Mouse (Mus musculus) heart, embryonic 12.5 days (tissue): ENCODE measurements around the gene Sprr1a. TPM values are rescaled to one million over a fixed set of nuclear protein-coding genes. Genes with fewer than 3 reads are reported as not detected.
"Not testable (repeated sequence)": the region's sequence is repeated elsewhere in the genome, so short reads cannot be mapped to it uniquely, and the experiment has no call there.

ENCODE experiments used
- ATAC-seq: fragments of 200-750 bp; cut with Nextera tagmentation; 2 replicates; pipeline ENCODE4 v1.8.0; 2017; ENCODE audit warnings: moderate TSS enrichment, moderate library complexity; ENCODE audit not compliant: insufficient number of reproducible peaks, low FRiP score
- H3K27ac ChIP-seq: fragments of 300-500 bp; sonication (generic); 2 replicates; pipeline ENCODE4 v1.5.1; 2016; ENCODE audit warnings: mild to moderate bottlenecking, moderate library complexity; ENCODE audit not compliant: poor library complexity, severe bottlenecking
- H3K27me3 ChIP-seq: fragments of 300-500 bp; sonication (generic); replicated peaks from 2 replicates; pipeline ENCODE4 v1.6.1; 2016; ENCODE audit warnings: mild to moderate bottlenecking, moderate library complexity
- H3K36me3 ChIP-seq: fragments of 300-500 bp; sonication (generic); 2 replicates; pipeline ENCODE4 v1.6.1; 2016; ENCODE audit warnings: mild to moderate bottlenecking, moderate library complexity
- H3K4me1 ChIP-seq: fragments of 300-500 bp; sonication (generic); replicated peaks from 2 replicates; pipeline ENCODE4 v1.6.1; 2016; ENCODE audit warnings: mild to moderate bottlenecking
- H3K4me2 ChIP-seq: fragments of 300-500 bp; sonication (generic); 2 replicates; pipeline ENCODE4 v1.6.1; 2016; ENCODE audit warnings: mild to moderate bottlenecking, moderate library complexity
- H3K4me3 ChIP-seq: fragments of 300-500 bp; sonication (generic); 2 replicates; pipeline ENCODE4 v1.5.1; 2016; ENCODE audit warnings: mild to moderate bottlenecking
- H3K9ac ChIP-seq: fragments of 300-500 bp; sonication (generic); 2 replicates; pipeline ENCODE4 v1.6.1; 2016; ENCODE audit warnings: mild to moderate bottlenecking, moderate library complexity
- H3K9me3 ChIP-seq: fragments of 300-500 bp; sonication (generic); replicated peaks from 2 replicates; pipeline ENCODE4 v1.6.1; 2016; ENCODE audit warnings: mild to moderate bottlenecking, moderate library complexity
- WGBS: fragments of 180-500 bp; shearing (Covaris S2); methylation state at CpG from one replicate; pipeline ENCODE4 v1.1.7; 2016; 5-methylcytosine and 5-hydroxymethylcytosine counted together
- polyA plus RNA-seq: library from polyadenylated mRNA; unstranded; fragments of >200 nt; fragmentation: Nextera tagmentation; extraction: Ambion mirVana; gene quantifications from 2 replicates; pipeline ENCODE4 v1.2.1, GENCODE M21; 2016

Gene Sprr1a
- 0.24 and 0.37 TPM in 2 replicates for polyA plus RNA-seq

DNA sequence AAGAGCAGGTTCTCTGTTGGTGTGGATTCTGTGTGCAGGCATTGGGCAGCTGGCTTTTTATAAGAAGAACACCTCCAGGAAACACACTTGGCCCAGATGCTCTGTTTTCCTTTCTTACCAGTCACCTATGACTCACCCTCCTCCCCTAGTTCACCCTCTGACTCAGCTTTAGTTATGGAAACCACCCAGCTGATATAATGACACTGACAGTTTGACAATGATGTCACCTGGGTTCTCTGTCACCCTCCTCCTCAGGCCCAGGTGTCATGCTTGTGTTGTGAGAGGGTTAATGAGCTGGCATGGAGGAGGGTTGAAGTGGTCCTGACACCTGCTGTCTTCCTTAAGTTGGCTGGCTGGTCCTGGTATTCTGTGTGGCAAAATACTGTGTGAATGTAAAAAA lies at the start of gene Sprr1a:
Gene Sprr1a, minus strand, starts transcription at position 33 of the 400 bp plus-strand sequence.
- no peak within 1 kb of the TSS for H3K4me3 ChIP-seq
- H3K27me3 ChIP-seq: no peaks in the 10 kb centered on the region
- ATAC-seq: no peak

DNA sequence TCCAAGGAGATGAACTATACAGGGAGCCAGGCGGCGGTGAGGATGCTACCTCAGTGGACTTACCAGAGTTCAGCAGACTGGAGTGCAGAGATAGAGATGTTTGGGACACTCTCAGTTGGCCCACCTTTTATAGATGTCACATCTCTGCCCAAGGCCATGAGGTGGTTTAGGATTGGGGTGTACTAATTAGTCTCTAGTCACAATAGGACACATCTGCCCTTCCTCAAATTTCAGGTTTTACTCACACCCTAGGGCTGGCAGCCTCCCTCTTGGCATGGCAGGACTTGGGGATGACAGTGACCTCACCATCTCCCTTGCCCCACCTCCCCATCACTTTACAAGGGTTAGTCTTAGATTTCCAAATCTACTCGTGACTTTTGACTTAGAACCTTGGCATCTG lies 48.7 kb upstream of the Sprr1a start, which contains the start of gene 2310046K23Rik:
Gene 2310046K23Rik, minus strand, starts transcription at position 101 of the 400 bp plus-strand sequence.
- no peak within 1 kb of the TSS for H3K4me3 ChIP-seq
- no peaks in the 10 kb centered on the region for H3K4me1 ChIP-seq
- no peaks in the 10 kb centered on the region for H3K9me3 ChIP-seq
- no peak within 1 kb of the TSS for H3K9ac ChIP-seq
- H3K4me2 ChIP-seq: no peak within 1 kb of the TSS
- no peak within 1 kb of the TSS for H3K27ac ChIP-seq
- no peak for ATAC-seq
- H3K27me3 ChIP-seq: no peaks in the 10 kb centered on the region
- H3K36me3 ChIP-seq: no peaks in the 10 kb centered on the region
- WGBS: 79% methylated on average over 3 of the region's 3 CpGs

More for the DNA sequence above, at the start of gene Sprr1a:
- H3K4me1 ChIP-seq: no peaks in the 10 kb centered on the region
- H3K9ac ChIP-seq: no peak within 1 kb of the TSS
- H3K9me3 ChIP-seq: no peaks in the 10 kb centered on the region
- H3K36me3 ChIP-seq: no peaks in the 10 kb centered on the region
- no peak within 1 kb of the TSS for H3K27ac ChIP-seq
- no peak within 1 kb of the TSS for H3K4me2 ChIP-seq

DNA sequence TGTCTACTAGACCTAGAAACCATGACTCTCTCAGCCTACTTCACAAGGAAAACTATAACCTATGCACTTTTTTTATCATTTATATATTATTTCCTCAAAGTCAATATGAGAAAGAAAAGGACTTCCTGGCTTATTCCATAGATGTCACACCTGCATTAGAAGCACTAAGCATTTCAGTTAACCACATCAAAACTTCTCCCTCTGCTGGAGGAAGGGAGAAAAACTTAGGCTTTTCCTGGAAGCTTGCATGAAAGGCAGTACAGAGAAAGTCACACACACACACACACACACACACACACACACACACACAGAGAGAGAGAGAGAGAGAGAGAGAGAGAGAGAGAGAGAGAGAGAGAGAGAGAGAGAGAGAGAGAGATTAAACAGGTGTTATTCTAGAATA lies 26.6 kb upstream of the Sprr1a start:
- H3K4me3 ChIP-seq: no peak overlapping the region
- H3K27ac ChIP-seq: no peak overlapping the region
- H3K4me1 ChIP-seq: no peaks in the 10 kb centered on the region
- H3K9me3 ChIP-seq: no peaks in the 10 kb centered on the region
- H3K4me2 ChIP-seq: no peak overlapping the region
- no peaks in the 10 kb centered on the region for H3K36me3 ChIP-seq
- no peak overlapping the region for H3K9ac ChIP-seq
- no peak for ATAC-seq
- H3K27me3 ChIP-seq: no peaks in the 10 kb centered on the region

DNA sequence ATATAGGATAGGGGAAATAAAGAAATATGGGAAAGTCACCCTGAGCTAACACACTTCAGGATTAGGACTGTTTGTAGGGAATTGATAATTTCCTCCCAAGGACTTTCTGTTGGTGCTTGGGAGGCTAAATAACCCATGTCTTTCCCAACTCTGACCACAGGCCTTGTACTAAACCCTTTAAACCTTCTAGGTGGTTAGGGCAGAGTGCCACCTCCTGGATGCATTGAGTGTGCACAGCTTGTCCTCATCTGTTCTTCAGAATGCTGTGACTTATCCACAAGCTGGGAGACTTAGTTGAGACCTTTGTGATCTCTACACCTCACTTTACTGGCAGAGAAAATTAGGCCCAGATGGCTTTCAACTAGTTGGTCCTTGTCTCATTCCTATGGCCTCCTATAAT lies 25.1 kb upstream of the Sprr1a start:
- Histone ChIP-seq H3K9me3 (no peaks in the 10 kb centered on the region), H3K27ac (no peak overlapping the region), H3K9ac (no peak overlapping the region), H3K4me3 (no peak overlapping the region), H3K27me3 (no peaks in the 10 kb centered on the region), H3K4me2 (no peak overlapping the region), H3K4me1 (no peaks in the 10 kb centered on the region), H3K36me3 (no peaks in the 10 kb centered on the region)
- peak; percentile 57; the same call in 1 of the 2 replicates for ATAC-seq

DNA sequence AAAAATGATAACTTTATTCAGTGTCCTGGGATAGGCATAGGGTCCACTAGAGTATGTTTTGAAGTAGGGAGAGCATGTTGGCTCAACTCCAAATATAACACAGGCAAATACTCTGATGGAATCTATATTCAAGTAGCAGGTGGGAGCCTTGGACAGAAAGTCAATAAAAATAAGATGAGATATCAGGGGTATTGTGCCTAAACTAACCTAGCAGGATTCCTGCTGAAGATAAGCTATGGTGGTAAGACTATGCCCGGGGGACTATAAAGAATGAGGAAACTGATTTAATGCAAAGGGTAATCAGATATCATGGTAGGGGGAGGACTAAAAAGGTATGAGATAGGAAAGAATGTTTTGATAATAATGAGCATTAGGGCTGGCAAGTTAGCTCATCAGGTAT lies 22.5 kb upstream of the Sprr1a start:
- Histone ChIP-seq H3K27me3 (no peaks in the 10 kb centered on the region), H3K36me3 (no peaks in the 10 kb centered on the region), H3K27ac (no peak overlapping the region), H3K4me2 (no peak overlapping the region), H3K4me1 (no peaks in the 10 kb centered on the region), H3K4me3 (no peak overlapping the region), H3K9me3 (no peaks in the 10 kb centered on the region), H3K9ac (no peak overlapping the region)
- WGBS: 84% methylated on average over 1 of the region's 1 CpGs
- ATAC-seq: no peak

DNA sequence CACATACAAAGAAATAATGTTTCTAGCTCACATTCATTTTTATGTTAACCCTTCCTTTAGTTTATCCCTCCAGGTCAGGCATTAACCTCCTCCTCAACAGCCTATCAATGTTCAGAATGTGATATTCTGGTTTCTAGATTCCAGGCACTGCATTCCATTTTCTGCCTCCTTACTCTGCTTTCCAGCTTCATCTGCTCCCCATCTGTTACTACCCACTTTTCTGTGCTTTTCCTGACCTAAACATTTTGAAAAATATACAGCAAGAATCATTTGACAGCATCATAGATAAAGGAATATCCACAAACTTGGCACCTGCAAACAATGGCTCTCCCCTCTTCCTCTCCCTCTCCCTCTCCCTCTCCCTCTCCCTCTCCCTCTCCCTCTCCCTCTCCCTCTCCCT lies 17.8 kb upstream of the Sprr1a start:
- Histone ChIP-seq H3K4me1 (no peaks in the 10 kb centered on the region), H3K9ac (no peak overlapping the region), H3K27me3 (no peaks in the 10 kb centered on the region), H3K4me2 (no peak overlapping the region), H3K27ac (no peak overlapping the region), H3K4me3 (no peak overlapping the region), H3K36me3 (no peaks in the 10 kb centered on the region), H3K9me3 (no peaks in the 10 kb centered on the region)
- ATAC-seq: no peak

DNA sequence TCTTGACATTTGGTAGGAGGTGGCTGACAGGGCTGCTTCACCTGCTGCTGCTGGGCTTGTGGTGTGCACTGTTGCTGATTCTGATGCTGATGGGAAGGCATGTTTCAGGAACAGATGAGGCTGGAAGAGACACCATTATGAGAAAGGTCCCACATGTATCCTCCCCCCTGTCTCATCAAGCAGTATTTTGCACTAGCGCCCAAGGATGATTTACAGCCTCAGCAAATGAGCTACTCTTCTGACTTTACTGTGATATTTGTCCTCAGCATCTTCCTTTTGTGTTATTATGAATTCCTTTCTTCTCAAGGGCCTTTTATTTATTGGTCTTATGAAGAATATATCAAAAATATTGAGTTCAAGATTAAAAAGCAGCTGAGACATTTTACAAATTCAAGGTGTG lies 14.7 kb upstream of the Sprr1a start, which contains the start of gene Sprr4:
Gene Sprr4, minus strand, starts transcription at position 101 of the 400 bp plus-strand sequence.
- Histone ChIP-seq H3K4me3 (no peak within 1 kb of the TSS), H3K4me2 (no peak within 1 kb of the TSS), H3K9me3 (no peaks in the 10 kb centered on the region), H3K27me3 (no peaks in the 10 kb centered on the region), H3K27ac (no peak within 1 kb of the TSS), H3K9ac (no peak within 1 kb of the TSS), H3K4me1 (no peaks in the 10 kb centered on the region), H3K36me3 (no peaks in the 10 kb centered on the region)
- 67% methylated on average over 1 of the region's 1 CpGs for WGBS
- no peak for ATAC-seq

DNA sequence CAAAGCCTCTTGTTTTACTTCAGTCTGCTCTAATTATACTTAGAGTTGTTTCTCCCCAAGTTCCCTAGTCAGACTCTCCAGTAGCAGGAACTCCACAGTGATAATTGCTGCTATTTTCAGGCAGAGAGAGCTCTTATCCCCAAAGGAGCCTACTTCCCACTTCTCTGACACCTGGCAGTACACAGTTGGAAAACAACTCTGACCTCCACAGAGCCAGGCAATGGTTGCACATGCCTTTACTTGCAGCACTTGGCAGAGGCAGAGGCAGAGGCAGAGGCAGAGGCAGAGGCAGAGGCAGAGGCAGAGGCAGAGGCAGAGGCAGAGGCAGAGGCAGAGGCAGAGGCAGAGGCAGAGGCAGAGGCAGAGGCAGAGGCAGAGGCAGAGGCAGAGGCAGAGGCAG lies 4.6 kb upstream of the Sprr1a start:
- ATAC-seq, H3K9ac ChIP-seq, H3K27ac ChIP-seq, H3K4me1 ChIP-seq, H3K27me3 ChIP-seq, H3K36me3 ChIP-seq, H3K9me3 ChIP-seq, H3K4me2 ChIP-seq, H3K4me3 ChIP-seq: not testable (repeated sequence)

DNA sequence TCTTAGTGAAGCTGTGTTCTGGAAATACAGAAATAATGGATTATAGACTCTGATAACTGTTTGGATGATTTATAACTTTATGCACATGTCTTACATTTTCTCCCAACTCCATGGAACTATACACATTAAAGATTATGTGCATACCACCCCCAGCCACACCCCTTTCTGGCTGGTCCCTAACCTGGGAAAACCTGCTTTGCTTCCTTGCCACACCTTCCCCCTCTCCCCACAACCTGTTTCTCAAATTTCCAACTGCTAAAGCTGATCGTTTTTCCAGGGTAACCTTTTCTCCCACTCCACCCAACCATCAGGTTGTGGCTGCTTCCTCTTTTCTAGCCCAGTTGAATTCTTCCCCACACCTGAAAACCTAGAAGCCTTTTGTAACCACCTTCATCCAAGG lies 612 bp upstream of the Sprr1a start:
- no peak for ATAC-seq
- H3K9me3 ChIP-seq: no peaks in the 10 kb centered on the region
- WGBS: 41% methylated on average over 1 of the region's 1 CpGs

DNA sequence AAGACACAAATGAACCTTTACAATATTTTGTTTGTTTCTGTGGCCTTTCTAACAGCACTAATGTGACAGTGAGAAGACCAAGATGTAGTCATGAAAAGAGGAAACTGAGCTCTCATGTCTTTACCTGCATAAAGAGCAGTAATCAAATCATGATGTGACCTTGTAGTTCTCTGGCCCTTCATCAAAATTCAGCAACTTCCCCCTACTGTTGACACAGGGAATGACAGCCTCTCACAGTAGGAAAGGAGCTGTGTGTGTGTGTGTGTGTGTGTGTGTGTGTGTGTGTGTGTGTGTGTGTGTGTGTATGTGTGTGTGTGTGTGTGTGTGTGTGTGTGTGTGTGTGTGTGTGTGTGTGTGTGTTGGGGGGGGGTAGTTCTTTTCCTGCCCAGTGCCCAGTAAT lies 4.4 kb downstream of the Sprr1a start:
- H3K27me3 ChIP-seq, H3K4me2 ChIP-seq, H3K4me3 ChIP-seq, H3K36me3 ChIP-seq, H3K27ac ChIP-seq, H3K9ac ChIP-seq, H3K9me3 ChIP-seq, H3K4me1 ChIP-seq, ATAC-seq: not testable (repeated sequence)

More for the DNA sequence above, 612 bp upstream of the Sprr1a start:
- Histone ChIP-seq H3K4me3 (no peak overlapping the region), H3K4me1 (no peaks in the 10 kb centered on the region), H3K27me3 (no peaks in the 10 kb centered on the region), H3K9ac (no peak overlapping the region), H3K36me3 (no peaks in the 10 kb centered on the region), H3K4me2 (no peak overlapping the region), H3K27ac (no peak overlapping the region)

DNA sequence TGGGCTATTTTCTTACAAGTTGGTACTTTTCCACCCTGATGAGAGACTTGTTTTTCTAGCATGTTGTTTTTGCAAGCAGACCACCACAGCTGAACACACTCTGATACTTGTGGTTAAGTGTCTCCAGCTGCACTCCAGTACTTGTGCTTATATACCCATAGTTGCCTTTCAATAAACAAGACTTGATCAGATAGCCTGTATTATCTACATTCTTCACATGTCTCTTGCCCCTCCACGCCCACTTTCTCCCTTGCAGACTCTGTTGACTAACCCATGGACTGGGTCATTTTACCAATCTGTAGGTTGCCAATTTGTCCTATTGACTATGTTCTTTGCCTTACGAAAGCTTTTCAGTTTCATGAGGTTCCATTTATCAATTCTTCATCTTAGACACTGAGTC lies 15.6 kb downstream of the Sprr1a start:
- ATAC-seq: no peak
- H3K4me3 ChIP-seq: no peak overlapping the region
- H3K27me3 ChIP-seq: no peaks in the 10 kb centered on the region
- H3K4me1 ChIP-seq: no peaks in the 10 kb centered on the region
- H3K27ac ChIP-seq: no peak overlapping the region
- no peak overlapping the region for H3K9ac ChIP-seq
- no peaks in the 10 kb centered on the region for H3K9me3 ChIP-seq
- H3K36me3 ChIP-seq: no peaks in the 10 kb centered on the region
- no peak overlapping the region for H3K4me2 ChIP-seq
- WGBS: 71% methylated on average over 2 of the region's 2 CpGs

DNA sequence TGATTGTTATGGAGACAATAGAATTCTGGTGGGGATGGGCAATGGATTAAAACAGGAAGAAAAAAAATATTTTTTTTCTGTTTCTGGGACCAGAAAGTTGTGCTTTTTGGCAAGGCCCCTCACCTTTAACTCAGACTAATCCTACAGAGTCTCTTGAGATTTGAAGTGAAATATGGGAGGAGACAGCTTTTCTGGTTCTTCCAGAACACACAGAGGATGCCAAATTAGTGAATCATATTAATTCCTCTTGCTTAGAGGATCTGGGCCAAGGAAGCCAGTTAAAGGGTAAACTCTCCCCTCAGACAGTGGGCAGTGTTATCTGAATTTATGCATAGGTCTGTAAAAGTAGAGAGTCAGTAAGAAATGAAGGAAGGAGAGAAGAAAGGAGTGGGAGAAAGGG lies 18.3 kb downstream of the Sprr1a start:
- no peak for ATAC-seq
- Histone ChIP-seq H3K27ac (no peak overlapping the region), H3K9me3 (no peaks in the 10 kb centered on the region), H3K4me2 (no peak overlapping the region), H3K4me3 (no peak overlapping the region), H3K9ac (no peak overlapping the region), H3K36me3 (no peaks in the 10 kb centered on the region), H3K4me1 (no peaks in the 10 kb centered on the region), H3K27me3 (no peaks in the 10 kb centered on the region)
